Mouse (Mus musculus): ENCODE data around the gene Foxo4.

The Foxo4 gene

GRCm38 (mm10) chrX:101290111-101290510 lies 35.8 kb downstream of the Foxo4 start:
- no peak for DNase-seq (ENCODE audit: low read depth, low spot score)

DNA sequence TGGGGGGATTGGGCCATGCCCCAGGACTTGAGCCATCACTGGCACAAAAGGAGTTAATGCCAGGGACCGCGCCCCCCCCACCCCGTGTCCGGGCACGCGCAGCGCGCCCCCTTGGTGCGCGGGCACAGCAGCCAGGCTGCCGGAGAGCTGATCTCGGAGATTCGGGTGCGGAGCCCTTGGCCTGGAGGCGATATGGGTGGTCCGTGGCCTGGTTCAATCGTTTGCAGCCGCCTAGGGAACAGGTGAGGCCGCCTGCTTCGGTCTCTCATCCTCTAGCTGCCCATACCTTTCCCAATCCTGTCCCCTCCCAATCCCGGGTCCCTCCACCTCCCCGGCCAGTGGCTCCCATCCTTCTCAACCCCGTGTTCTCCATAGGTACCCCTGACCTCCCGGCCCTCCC lies 44.7 kb downstream of the Foxo4 start, which contains the start of gene Nlgn3:
Nlgn3 (plus strand) TSS at position 114 of the 400 bp plus-strand sequence.
- DNase-seq (ENCODE audit: low read depth, low spot score) = no peak

DNA sequence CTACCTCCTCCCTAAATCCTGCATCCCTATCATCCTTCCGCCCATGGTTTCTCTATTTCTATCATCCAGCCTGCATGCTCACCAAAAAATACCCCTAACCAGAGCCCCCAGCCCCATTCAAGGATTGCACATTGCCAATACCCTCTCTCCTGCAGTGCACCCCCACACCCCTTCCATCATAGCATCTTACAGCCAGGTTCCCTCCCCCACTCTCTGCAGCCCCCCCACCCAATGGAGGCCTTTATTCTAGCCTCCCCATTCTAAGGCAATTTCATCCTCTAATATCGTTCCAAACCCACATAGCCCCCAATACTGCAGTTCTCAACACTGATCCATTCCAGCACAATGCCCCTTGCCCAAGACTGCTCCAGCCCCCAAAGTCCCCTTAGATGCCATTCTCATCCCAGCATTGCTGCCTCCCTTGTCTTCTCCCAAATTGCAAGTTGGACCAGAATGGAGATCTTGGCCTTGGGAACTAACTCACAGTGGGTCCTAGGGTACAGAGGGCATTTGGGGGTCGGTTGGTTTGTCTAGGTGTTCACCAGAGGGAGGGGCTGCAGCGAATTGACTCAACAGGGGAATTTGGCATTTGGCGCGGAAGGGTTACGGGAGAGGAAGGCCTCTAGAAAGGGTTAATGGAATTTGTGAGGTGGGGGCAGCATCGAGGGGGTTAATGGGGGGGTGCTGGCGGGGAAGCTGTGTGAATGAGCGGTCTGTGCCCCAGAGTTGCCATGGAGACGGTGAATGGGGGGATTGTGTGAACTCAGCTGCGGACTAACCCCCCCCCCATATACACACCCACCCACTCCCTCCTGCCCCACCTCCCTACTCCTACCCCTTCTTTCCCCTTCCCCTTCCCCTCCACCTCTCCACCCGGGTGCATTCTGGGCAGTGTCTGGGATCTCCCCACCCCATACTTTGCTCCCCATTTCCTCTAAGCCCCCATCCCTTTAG lies 45.4 kb downstream of the Foxo4 start:
- DNase-seq (ENCODE audit: low read depth, low spot score) = no peak

- DNase-seq (ENCODE audit: low read depth, low spot score) = peak; percentile 20
These were observed 46.2 kb downstream of the Foxo4 start for GRCm38 (mm10) chrX:101300427-101301030.

GRCm38 (mm10) chrX:101301654-101302053 lies 47.3 kb downstream of the Foxo4 start:
- no peak for DNase-seq (ENCODE audit: low read depth, low spot score)

DNA sequence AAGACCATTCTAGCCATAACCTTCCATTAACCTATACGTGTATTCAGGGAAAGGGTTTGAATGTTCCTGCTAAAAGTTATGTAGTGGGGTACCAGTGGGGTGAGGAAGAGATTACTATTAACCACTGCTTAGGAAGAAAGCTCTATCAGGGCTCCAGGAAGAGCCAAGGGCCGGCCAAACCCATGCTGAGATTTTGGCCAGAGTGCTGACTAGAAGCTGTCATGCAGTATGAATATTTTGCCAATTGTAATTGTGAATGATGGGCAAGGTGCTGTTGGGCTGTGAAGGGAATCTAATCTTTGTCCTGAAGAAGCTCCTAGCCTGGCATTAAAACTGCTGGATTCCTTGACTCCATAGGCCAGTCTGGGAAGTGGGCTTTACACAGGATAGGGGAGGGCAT lies 50.3 kb downstream of the Foxo4 start:
- DNase-seq (ENCODE audit: low read depth, low spot score) = no peak

- DNase-seq (ENCODE audit: low read depth, low spot score) = no peak
These were observed 55.0 kb downstream of the Foxo4 start for GRCm38 (mm10) chrX:101309299-101309698.
